Mouse (Mus musculus) liver, embryonic 14.5 days (tissue): ENCODE results near the gene Tbck.

ENCODE experiments used
- CTCF ChIP-seq: IDR thresholded peaks from 2 replicates; pipeline ENCODE4 v1.5.1; 2016; ENCODE audit warnings: antibody characterized with exemption, low read depth, control low read depth
- EP300 ChIP-seq: IDR thresholded peaks from 2 replicates; pipeline ENCODE4 v1.6.1; 2016; ENCODE audit warnings: antibody characterized with exemption, low read depth

GRCm38 (mm10) chr3:132868838-132869237, 184.9 kb downstream of the Tbck start:
- TF ChIP-seq CTCF = no peak
- TF ChIP-seq EP300 = no peak
